Mouse (Mus musculus) ES-E14 (cell line): ENCODE results near the gene Clec2d. TPM values are rescaled to one million over a fixed set of nuclear protein-coding genes. Genes with fewer than 3 reads are reported as not detected.

Source experiments
- DNase-seq: peaks from one replicate; pipeline ENCODE4 v3.0.0-alpha.2; 2013; ENCODE audit warnings: low read depth, low spot score
- H3K27ac ChIP-seq: 2 replicates; pipeline ENCODE4 v1.5.1; 2012; ENCODE audit warnings: low read depth, mild to moderate bottlenecking, low read length, moderate library complexity, mixed read lengths; ENCODE audit not compliant: poor library complexity, insufficient read depth, severe bottlenecking
- H3K36me3 ChIP-seq: 2 replicates; pipeline ENCODE4 v1.6.1; 2012; ENCODE audit warnings: mild to moderate bottlenecking, low read length, moderate library complexity, mixed read lengths; ENCODE audit not compliant: control insufficient read depth, poor library complexity, insufficient read depth, severe bottlenecking
- H3K4me1 ChIP-seq, 2 experiments: fragments of 150-350 bp in 1 of 2; sonication (generic) in 1 of 2; 2 replicates each; pipeline ENCODE4 v1.6.1; 2012; ENCODE audit warnings: low read length in 2 of 2, mild to moderate bottlenecking in 1 of 2, mixed read lengths in 1 of 2; ENCODE audit not compliant: control insufficient read depth in 2 of 2, insufficient read depth in 2 of 2, poor library complexity in 1 of 2
- H3K4me3 ChIP-seq, 2 experiments: fragments of 150-350 bp in 1 of 2; sonication (generic) in 1 of 2; 2 replicates each; pipeline ENCODE4 v1.5.1; 2012; ENCODE audit warnings: low read length in 2 of 2, low read depth in 1 of 2, mild to moderate bottlenecking in 1 of 2, mixed read lengths in 1 of 2; ENCODE audit not compliant: insufficient read depth in 1 of 2, poor library complexity in 1 of 2, severe bottlenecking in 1 of 2
- H3K9ac ChIP-seq: 2 replicates; pipeline ENCODE4 v1.6.1; 2012; ENCODE audit warnings: low read depth, mild to moderate bottlenecking, low read length, mixed read lengths; ENCODE audit not compliant: poor library complexity, insufficient read depth, severe bottlenecking
- H3K9me3 ChIP-seq: fragments of 150-350 bp; sonication (generic); 2 replicates; pipeline ENCODE4 v1.6.1; 2012; ENCODE audit warnings: low read depth, mild to moderate bottlenecking, low read length; ENCODE audit not compliant: control insufficient read depth, insufficient read depth
- CHD2 ChIP-seq: IDR thresholded peaks from 2 replicates; pipeline ENCODE4 v1.6.1; 2014; ENCODE audit warnings: mild to moderate bottlenecking, low read depth, low read length, inconsistent platforms
- HCFC1 ChIP-seq: IDR thresholded peaks from 2 replicates; pipeline ENCODE4 v1.6.1; 2012; ENCODE audit warnings: low read length, inconsistent platforms, borderline replicate concordance; ENCODE audit not compliant: insufficient read depth
- MAFK ChIP-seq: IDR thresholded peaks from 2 replicates; pipeline ENCODE4 v1.6.1; 2014; ENCODE audit warnings: mild to moderate bottlenecking, low read depth, low read length, inconsistent platforms; ENCODE audit not compliant: insufficient read depth
- ZC3H11A ChIP-seq: IDR thresholded peaks from 2 replicates; pipeline ENCODE4 v1.6.1; 2012; ENCODE audit warnings: low read depth, mild to moderate bottlenecking, inconsistent platforms, low read length, borderline replicate concordance
- ZNF384 ChIP-seq: IDR thresholded peaks from 2 replicates; pipeline ENCODE4 v1.6.1; 2012; ENCODE audit warnings: low read depth, low read length, inconsistent platforms
- in situ Hi-C, 2 experiments: fragments of 600-800 bp; cut with MboI; formaldehyde crosslinking; loops; one replicate each; pipeline ENCODE4 v1.15.1; 2025; ENCODE audit warnings: low sequenced_read_pairs in 2 of 2, inconsistent platforms in 1 of 2; ENCODE audit not compliant: unreplicated experiment in 2 of 2
- total RNA-seq: library from RNA; depleted of rRNA; stranded (reverse); fragments of 300-350 nt; gene quantifications from 2 replicates; pipeline ENCODE4 v1.2.3, GENCODE M21; 2012

Clec2d gene
- total RNA-seq, 1 experiment = 0.40 TPM

DNA sequence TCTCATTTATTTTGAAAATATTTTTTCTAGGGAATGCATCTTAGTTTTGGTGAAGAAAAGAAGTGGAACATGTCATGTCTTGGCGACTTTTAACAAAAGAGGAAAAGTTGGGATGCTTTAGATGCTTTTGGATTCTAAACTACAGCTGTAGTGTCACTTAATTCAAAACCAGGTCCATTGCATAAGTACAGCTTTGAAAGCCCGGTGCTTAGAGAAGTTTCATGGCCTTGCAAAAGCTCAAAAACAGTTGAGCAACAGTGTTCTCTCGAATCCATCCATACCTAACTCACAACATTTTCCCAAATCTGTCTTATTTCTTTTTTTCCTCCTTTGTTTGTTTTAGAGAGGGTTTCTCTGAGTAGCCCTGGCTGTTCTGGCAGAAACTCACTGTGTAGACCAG is 19.3 kb upstream of the Clec2d start:
- Histone ChIP-seq H3K36me3 (no peaks in the 10 kb centered on the region), H3K9me3 (no peaks in the 10 kb centered on the region), H3K27ac (no peak overlapping the region), H3K4me1 (no peaks in the 10 kb centered on the region), H3K9ac (no peak overlapping the region), H3K4me3 (no peak overlapping the region)
- no peak for TF ChIP-seq MAFK
- TF ChIP-seq CHD2 = no peak
- TF ChIP-seq ZC3H11A = no peak
- TF ChIP-seq ZNF384 = no peak
- TF ChIP-seq HCFC1 = no peak
- in situ Hi-C loops = no loop called here
- no peak for DNase-seq

DNA sequence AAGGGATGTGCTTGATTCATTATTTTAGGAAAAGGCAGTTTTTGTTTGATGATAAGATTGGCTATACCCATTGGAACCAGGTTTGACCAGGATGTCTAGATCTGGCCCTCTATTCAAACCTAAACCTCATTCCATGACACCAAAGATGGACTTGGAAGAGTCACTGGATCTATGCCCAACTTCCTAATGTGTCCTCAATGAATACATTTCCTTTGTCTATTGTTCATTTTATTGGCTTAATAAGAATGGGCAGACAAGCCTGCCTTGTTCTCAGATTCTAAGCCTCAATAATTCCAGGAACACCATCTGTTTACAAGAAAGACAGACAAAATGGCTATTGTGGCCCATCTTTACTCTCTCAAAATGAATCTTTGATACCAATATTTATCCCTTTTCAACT is 18.5 kb upstream of the Clec2d start:
- no peak overlapping the region for H3K27ac ChIP-seq
- no peaks in the 10 kb centered on the region for H3K36me3 ChIP-seq
- TF ChIP-seq ZC3H11A (no peak), CHD2 (no peak), ZNF384 (no peak), MAFK (no peak), HCFC1 (no peak)
- no peaks in the 10 kb centered on the region for H3K9me3 ChIP-seq
- H3K4me3 ChIP-seq = no peak overlapping the region
- in situ Hi-C loops = no loop called here
- no peak overlapping the region for H3K9ac ChIP-seq
- H3K4me1 ChIP-seq = no peaks in the 10 kb centered on the region
- no peak for DNase-seq

GRCm38 (mm10) chr6:129162587-129163159 is 17.7 kb upstream of the Clec2d start:
- no peak for DNase-seq

GRCm38 (mm10) chr6:129163606-129164005 is 16.8 kb upstream of the Clec2d start:
- no peaks in the 10 kb centered on the region for H3K36me3 ChIP-seq
- TF ChIP-seq ZC3H11A (no peak), MAFK (no peak), HCFC1 (no peak), ZNF384 (no peak), CHD2 (no peak)
- H3K27ac ChIP-seq = no peak overlapping the region
- H3K9me3 ChIP-seq = no peaks in the 10 kb centered on the region
- H3K9ac ChIP-seq = no peak overlapping the region
- H3K4me1 ChIP-seq = no peaks in the 10 kb centered on the region
- in situ Hi-C loops = no loop called here
- no peak overlapping the region for H3K4me3 ChIP-seq
- DNase-seq = no peak

More at GRCm38 (mm10) chr6:129162587-129163159, 17.7 kb upstream of the Clec2d start:
- Histone ChIP-seq H3K9me3 (no peaks in the 10 kb centered on the region), H3K4me1 (no peaks in the 10 kb centered on the region), H3K4me3 (no peak overlapping the region), H3K9ac (no peak overlapping the region), H3K36me3 (no peaks in the 10 kb centered on the region), H3K27ac (no peak overlapping the region)
- in situ Hi-C loops = no loop called here
- TF ChIP-seq MAFK (no peak), CHD2 (no peak), ZC3H11A (no peak)

DNA sequence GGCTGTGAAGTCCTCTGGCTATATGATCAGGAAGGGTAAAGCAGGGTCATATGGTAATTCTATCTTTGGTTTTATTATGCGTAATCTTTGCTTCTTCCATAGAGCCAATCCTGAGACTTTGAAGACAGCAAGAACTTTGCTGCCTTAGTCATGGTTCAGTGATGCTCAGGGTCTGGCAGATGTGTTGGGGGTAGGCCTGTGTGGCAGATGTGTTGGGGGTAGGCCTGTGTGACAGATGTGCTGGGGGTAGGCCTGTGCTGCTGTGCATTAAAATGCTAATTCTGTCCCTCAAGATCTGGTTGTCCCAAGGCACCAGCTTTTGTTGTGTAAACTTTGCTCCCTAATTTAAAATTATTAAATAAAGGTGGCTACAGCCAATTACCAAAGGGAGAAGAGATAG is 9.5 kb upstream of the Clec2d start:
- in situ Hi-C loops = no loop called here
- TF ChIP-seq MAFK (no peak), HCFC1 (no peak), ZNF384 (no peak), ZC3H11A (no peak), CHD2 (no peak)
- Histone ChIP-seq H3K36me3 (no peaks in the 10 kb centered on the region), H3K9me3 (0 out of 2 replicates have a peak, but pooled peaks cover 1% of the 10 kb centered on the region), H3K9ac (no peak overlapping the region), H3K4me1 (no peaks in the 10 kb centered on the region), H3K4me3 (no peak overlapping the region), H3K27ac (no peak overlapping the region)
- no peak for DNase-seq
